Mouse (Mus musculus) bone marrow macrophage, adult 2 months (primary cell): ENCODE measurements around the gene Ccdc194. TPM values are rescaled to one million over a fixed set of nuclear protein-coding genes. Genes with fewer than 3 reads are reported as not detected.
A peak's percentile ranks its signal among the peaks of the same experiment; 100 is the strongest.

Experiments used
- H3K27ac ChIP-seq: 2 replicates; pipeline ENCODE4 v1.5.1; 2012; ENCODE audit warnings: low read depth, low read length; ENCODE audit not compliant: insufficient read depth
- H3K4me1 ChIP-seq: 2 replicates; pipeline ENCODE4 v1.6.1; 2012; ENCODE audit warnings: low read length; ENCODE audit not compliant: control insufficient read depth, insufficient read depth
- H3K4me3 ChIP-seq: 2 replicates; pipeline ENCODE4 v1.5.1; 2012; ENCODE audit warnings: mild to moderate bottlenecking, low read length, moderate library complexity; ENCODE audit not compliant: insufficient read depth
- CTCF ChIP-seq: IDR thresholded peaks from 2 replicates; pipeline ENCODE4 v1.5.1; 2012; ENCODE audit warnings: low read depth, mild to moderate bottlenecking, low read length, moderate library complexity
- POLR2A ChIP-seq: IDR thresholded peaks from 2 replicates; pipeline ENCODE4 v1.6.1; 2012; ENCODE audit warnings: mild to moderate bottlenecking, low read depth, low read length, borderline replicate concordance
- polyA plus RNA-seq: library from polyadenylated mRNA; stranded (reverse); fragments of >200 nt; gene quantifications from 2 replicates; pipeline ENCODE4 v1.2.4, GENCODE M21; 2012; ENCODE audit not compliant: missing spikeins, insufficient read depth, insufficient read length

Ccdc194 gene
- polyA plus RNA-seq, 1 experiment, result 0.40 TPM

GRCm38 (mm10) chr8:71568387-71568937 lies 43.0 kb upstream of the Ccdc194 start, which contains the start of gene Slc27a1:
Gene Slc27a1 (plus strand): TSS chr8:71568882.
- Histone ChIP-seq H3K4me1 (peaks cover 29% of the 10 kb centered on the region), H3K27ac (peak within 1 kb of the TSS; percentile 82), H3K4me3 (peak within 1 kb of the TSS; percentile 62)
- TF ChIP-seq POLR2A (no peak), CTCF (no peak; the same call in 1 of the 2 replicates)

GRCm38 (mm10) chr8:71567587-71567986 lies 42.1 kb upstream of the Ccdc194 start:
- TF ChIP-seq POLR2A, result no peak
- Histone ChIP-seq H3K4me1 (peaks cover 29% of the 10 kb centered on the region), H3K4me3 (no peak overlapping the region), H3K27ac (peak overlapping the region; percentile 82)

- peaks cover 29% of the 10 kb centered on the region for H3K4me1 ChIP-seq
- TF ChIP-seq CTCF (no peak), POLR2A (no peak)
- H3K4me3 ChIP-seq, result no peak within 1 kb of the TSS
- peak within 1 kb of the TSS; percentile 82; the same call in 1 of the 2 replicates for H3K27ac ChIP-seq
These were observed 41.0 kb upstream of the Ccdc194 start, which contains the start of gene Nxnl1 for GRCm38 (mm10) chr8:71566501-71566900. Gene Nxnl1 (minus strand): TSS chr8:71566601.

- Histone ChIP-seq H3K27ac (no peak overlapping the region), H3K4me1 (peaks cover 20% of the 10 kb centered on the region), H3K4me3 (no peak overlapping the region)
- TF ChIP-seq CTCF (no peak), POLR2A (no peak)
These were observed 38.5 kb upstream of the Ccdc194 start for GRCm38 (mm10) chr8:71563992-71564391.

- Histone ChIP-seq H3K4me1 (peaks cover 16% of the 10 kb centered on the region), H3K27ac (no peak overlapping the region), H3K4me3 (peak overlapping the region; percentile 20; the same call in 1 of the 2 replicates)
- TF ChIP-seq CTCF (peak; percentile 53; the same call in 1 of the 2 replicates), POLR2A (no peak)
These were observed 37.2 kb upstream of the Ccdc194 start for GRCm38 (mm10) chr8:71562751-71563150.

GRCm38 (mm10) chr8:71561401-71561800 lies 35.9 kb upstream of the Ccdc194 start:
- no peak overlapping the region for H3K4me3 ChIP-seq
- H3K27ac ChIP-seq, result no peak overlapping the region
- H3K4me1 ChIP-seq, result peaks cover 6% of the 10 kb centered on the region
- TF ChIP-seq POLR2A (no peak), CTCF (peak; percentile 98)

GRCm38 (mm10) chr8:71560765-71561164 lies 35.3 kb upstream of the Ccdc194 start:
- Histone ChIP-seq H3K27ac (no peak overlapping the region), H3K4me3 (no peak overlapping the region), H3K4me1 (peaks cover 6% of the 10 kb centered on the region)
- TF ChIP-seq POLR2A, result no peak
- no peak for TF ChIP-seq CTCF

- Histone ChIP-seq H3K4me1 (peaks cover 6% of the 10 kb centered on the region), H3K27ac (no peak overlapping the region), H3K4me3 (no peak overlapping the region)
- TF ChIP-seq CTCF (no peak), POLR2A (no peak)
These were observed 34.6 kb upstream of the Ccdc194 start for GRCm38 (mm10) chr8:71560071-71560470.

- Histone ChIP-seq H3K4me1 (peaks cover 6% of the 10 kb centered on the region), H3K27ac (no peak overlapping the region), H3K4me3 (peak overlapping the region; percentile 71)
- TF ChIP-seq POLR2A (no peak), CTCF (no peak)
These were observed 33.6 kb upstream of the Ccdc194 start for GRCm38 (mm10) chr8:71558958-71559690.
